Mouse (Mus musculus) induced T-regulatory cell, adult 2 months (primary cell): Measurements from ENCODE around the gene Smpd2.

Source experiments
- DNase-seq: peaks from one replicate; pipeline ENCODE4 v3.0.0-alpha.2; 2012; ENCODE audit warnings: low read depth

Gene Smpd2

GRCm38 (mm10) chr10:41451656-41452055 is 38.5 kb downstream of the Smpd2 start:
- DNase-seq, result no peak

GRCm38 (mm10) chr10:41450780-41451522 is 39.2 kb downstream of the Smpd2 start:
- DNase-seq, result no peak

GRCm38 (mm10) chr10:41450137-41450670 is 40.0 kb downstream of the Smpd2 start, which contains the start of gene Zbtb24:
Zbtb24 (plus strand) TSS chr10:41450383.
- peak; percentile 99 for DNase-seq

- DNase-seq, result no peak
Observed at GRCm38 (mm10) chr10:41449684-41450083, 40.5 kb downstream of the Smpd2 start.

- DNase-seq, result peak; percentile 17
Observed at GRCm38 (mm10) chr10:41448216-41448615, 42.0 kb downstream of the Smpd2 start.
